16 mouse cellular contexts compared by ENCODE assay signal in the genomic region with DNA sequence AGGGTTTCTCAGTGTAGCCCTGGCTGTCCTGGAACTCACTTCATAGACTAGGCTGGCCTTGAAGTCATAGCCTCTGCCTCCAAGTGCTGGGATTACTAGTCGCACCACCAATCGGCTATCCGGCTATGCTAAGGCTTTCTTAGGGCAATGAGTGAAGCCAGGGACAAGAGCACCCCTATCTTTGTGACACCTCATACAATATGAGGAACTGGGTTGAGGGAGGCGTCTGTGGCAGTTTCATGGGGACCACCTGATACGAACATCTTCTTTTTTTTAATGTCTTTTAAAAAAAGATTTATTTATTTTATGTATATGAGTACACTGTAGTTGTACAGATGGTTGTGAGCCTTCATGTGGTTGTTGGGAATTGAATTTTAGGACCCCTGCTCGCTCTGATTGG. TPM values are rescaled to one million over a fixed set of nuclear protein-coding genes. Genes with fewer than 3 reads are reported as not detected.
"Had no signal": no experiment of that assay in that cellular context is flagged by ENCODE, and none has a peak within 500 bp of the region (broad histone marks: within the 10 kb centered on the region; RNA-seq: fewer than 3 reads in every experiment).

No protein-coding gene starts in this region.

- H3K27ac ChIP-seq: liver, embryonic 14.5 days; midbrain, embryonic 10.5 days; midbrain, embryonic 12.5 days; neural tube, embryonic 12.5 days had no signal

- H3K4me3 ChIP-seq: midbrain, embryonic 10.5 days; midbrain, embryonic 12.5 days; myocyte; neural tube, embryonic 12.5 days had no signal

- H3K9ac ChIP-seq: liver, embryonic 14.5 days; lung, embryonic 14.5 days; midbrain, embryonic 12.5 days; neural tube, embryonic 12.5 days had no signal

- H3K9me3 ChIP-seq: midbrain, embryonic 10.5 days; midbrain, embryonic 12.5 days; neural tube, embryonic 12.5 days had no signal

- H3K4me2 ChIP-seq: lung, embryonic 14.5 days; midbrain, embryonic 12.5 days; neural tube, embryonic 12.5 days had no signal

- H3K36me3 ChIP-seq: midbrain, embryonic 10.5 days; midbrain, embryonic 12.5 days; neural tube, embryonic 12.5 days had no signal

- H3K27me3 ChIP-seq: midbrain, embryonic 12.5 days; neural tube, embryonic 12.5 days had no signal

- H3K4me1 ChIP-seq: midbrain, embryonic 10.5 days; midbrain, embryonic 12.5 days; neural tube, embryonic 12.5 days had no signal

- DNase-seq: lung, adult 18-20 months; lung, embryonic 14.5 days; lung, postnatal 10 days; lung, postnatal 4 days; midbrain, embryonic 14.5 days; right cerebral cortex, postnatal 14 days; thymus, adult 18-20 months; thymus, postnatal 14 days had no signal

- ATAC-seq: midbrain, embryonic 16.5 days had no signal

RNA-seq across cellular contexts. Expression of a gene that starts 42.3 kb away (rescaled TPM):
- polyA plus RNA-seq: liver, embryonic 14.5 days; liver, embryonic 16.5 days; midbrain, embryonic 14.5 days had no signal

RNA-seq across cellular contexts. Expression of a gene that starts 44.0 kb away (rescaled TPM):
- polyA plus RNA-seq: liver, embryonic 16.5 days; midbrain, embryonic 12.5 days; midbrain, embryonic 14.5 days; midbrain, embryonic 16.5 days; neural tube, embryonic 12.5 days; neural tube, embryonic 14.5 days had no signal
